ENCODE assay signal across 20 mouse cellular contexts in the genomic region with DNA sequence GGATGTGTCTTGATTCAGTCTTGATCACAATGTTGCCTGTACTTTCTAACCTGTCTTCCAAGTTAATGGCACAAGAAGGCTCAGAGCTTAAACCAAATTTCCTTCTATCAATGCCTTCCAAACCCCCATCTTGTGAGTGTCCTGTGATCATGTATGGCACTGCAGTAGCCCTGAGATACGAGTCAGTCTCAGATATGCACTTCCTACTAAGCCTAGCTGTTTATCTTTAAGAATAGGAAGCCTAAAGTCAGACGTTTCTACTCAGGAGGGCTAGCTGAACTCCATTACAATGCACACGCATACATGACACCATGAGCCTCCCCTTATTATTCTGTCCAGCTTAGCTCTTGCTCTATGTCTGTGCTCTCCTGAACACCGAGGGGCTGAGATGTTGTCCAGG.
DNase-seq lines count a peak whose midpoint lies in the region; ATAC-seq and TF ChIP-seq lines count a peak whose summit lies in the region.
"Had no signal": no experiment of that assay in that cellular context is flagged by ENCODE, and none has a peak within 500 bp of the region (broad histone marks: within the 10 kb centered on the region; RNA-seq: fewer than 3 reads in every experiment).

No protein-coding gene starts in this region.

- ATAC-seq in heart, embryonic 14.5 days (ENCODE audit: insufficient number of reproducible peaks, insufficient read depth, low FRiP score, low read depth): no peak
- no peak for ATAC-seq in stomach, embryonic 15.5 days (ENCODE audit: insufficient read depth, low FRiP score, low read depth)
- no peak for ATAC-seq in stomach, postnatal 0 days (ENCODE audit: low FRiP score, low TSS enrichment)
- ATAC-seq in liver, embryonic 11.5 days (replicated peaks; ENCODE audit: low FRiP score): peak; percentile 62
- no peak for ATAC-seq in stomach, embryonic 16.5 days (ENCODE audit: insufficient read depth, low FRiP score)
- no peak for ATAC-seq in frontal cortex, adult (ENCODE audit: low TSS enrichment)
- ATAC-seq: forebrain, postnatal 0 days; intestine, embryonic 15.5 days had no signal

- no peak overlapping the region for H3K4me3 ChIP-seq in heart, embryonic 14.5 days (ENCODE audit: control insufficient read depth in 1 of 2, insufficient read depth in 1 of 2, low read depth in 1 of 2, low read length in 2 of 2)
- H3K4me3 ChIP-seq in stomach, embryonic 15.5 days (replicated peaks): no peak overlapping the region
- no peak overlapping the region for H3K4me3 ChIP-seq in stomach, postnatal 0 days (ENCODE audit: low read depth, low read length)
- H3K4me3 ChIP-seq in liver, embryonic 11.5 days (ENCODE audit: low read depth, low read length): no peak overlapping the region
- H3K4me3 ChIP-seq in stomach, embryonic 16.5 days (replicated peaks; ENCODE audit: low read length): no peak overlapping the region
- H3K4me3 ChIP-seq: embryonic facial prominence, embryonic 12.5 days; hindbrain, embryonic 15.5 days; intestine, embryonic 15.5 days; liver, embryonic 15.5 days had no signal

- H3K4me2 ChIP-seq in heart, embryonic 14.5 days (ENCODE audit: low read length): no peak overlapping the region
- no peak overlapping the region for H3K4me2 ChIP-seq in stomach, embryonic 15.5 days
- no peak overlapping the region for H3K4me2 ChIP-seq in stomach, postnatal 0 days (replicated peaks; ENCODE audit: low read depth)
- peak overlapping the region; percentile 8; the same call in 1 of the 2 replicates for H3K4me2 ChIP-seq in liver, embryonic 11.5 days
- no peak overlapping the region for H3K4me2 ChIP-seq in stomach, embryonic 16.5 days (ENCODE audit: low read depth, low read length)
- H3K4me2 ChIP-seq: embryonic facial prominence, embryonic 12.5 days; hindbrain, embryonic 15.5 days; intestine, embryonic 15.5 days; liver, embryonic 15.5 days had no signal

- no peak for TF ChIP-seq CTCF in stomach, postnatal 0 days (IDR thresholded peaks at IDR 0.05; ENCODE audit: low read depth)

- peak overlapping the region; percentile 33 to 50; a peak in 3 of 4 replicates for H3K27ac ChIP-seq in heart, embryonic 14.5 days (replicated peaks in 1 of 2; ENCODE audit: control insufficient read depth in 1 of 2, insufficient read depth in 1 of 2, low read depth in 2 of 2, low read length in 2 of 2)
- 0 out of 2 replicates have a peak overlapping the region, but pooled peaks have one; percentile 6 for H3K27ac ChIP-seq in stomach, embryonic 15.5 days
- no peak overlapping the region for H3K27ac ChIP-seq in stomach, postnatal 0 days (replicated peaks)
- H3K27ac ChIP-seq in liver, embryonic 11.5 days (ENCODE audit: low read depth, low read length): no peak overlapping the region
- 0 out of 2 replicates have a peak overlapping the region, but pooled peaks have one; percentile 37 for H3K27ac ChIP-seq in stomach, embryonic 16.5 days (ENCODE audit: low read length)
- H3K27ac ChIP-seq: embryonic facial prominence, embryonic 12.5 days; hindbrain, embryonic 15.5 days; intestine, embryonic 15.5 days had no signal

- no peak for TF ChIP-seq EP300 in stomach, postnatal 0 days (optimal IDR thresholded peaks at IDR 0.05)

- no peak for DNase-seq in heart, adult 18-20 months
- no peak for DNase-seq in stomach, postnatal 0 days (ENCODE audit: low spot score)
- DNase-seq in liver, embryonic 11.5 days (ENCODE audit: low spot score): no peak
- no peak for DNase-seq in kidney, postnatal 4 days
- DNase-seq: adrenal gland, adult 2 months; cerebellum, adult 11-12 months; cerebellum, postnatal 10 days; forebrain, postnatal 0 days; kidney, postnatal 10 days; midbrain, embryonic 14.5 days; right cerebral cortex, postnatal 14 days; thymus, postnatal 14 days had no signal

- H3K36me3 ChIP-seq in heart, embryonic 14.5 days (ENCODE audit: control insufficient read depth, insufficient read depth, low read length): no peaks in the 10 kb centered on the region
- H3K36me3 ChIP-seq in stomach, embryonic 15.5 days: no peaks in the 10 kb centered on the region
- H3K36me3 ChIP-seq in stomach, postnatal 0 days (ENCODE audit: control insufficient read depth, insufficient read depth, low read length): no peaks in the 10 kb centered on the region
- no peaks in the 10 kb centered on the region for H3K36me3 ChIP-seq in liver, embryonic 11.5 days (ENCODE audit: control insufficient read depth, insufficient read depth, low read length)
- no peaks in the 10 kb centered on the region for H3K36me3 ChIP-seq in stomach, embryonic 16.5 days (ENCODE audit: control insufficient read depth, insufficient read depth, low read length)
- H3K36me3 ChIP-seq: embryonic facial prominence, embryonic 12.5 days; hindbrain, embryonic 15.5 days; intestine, embryonic 15.5 days; liver, embryonic 15.5 days had no signal

- no peaks in the 10 kb centered on the region for H3K9me3 ChIP-seq in heart, embryonic 14.5 days (ENCODE audit: control insufficient read depth, low read length)
- no peaks in the 10 kb centered on the region for H3K9me3 ChIP-seq in stomach, embryonic 15.5 days
- H3K9me3 ChIP-seq in stomach, postnatal 0 days (ENCODE audit: control insufficient read depth, low read length): no peaks in the 10 kb centered on the region
- no peaks in the 10 kb centered on the region for H3K9me3 ChIP-seq in liver, embryonic 11.5 days (ENCODE audit: control insufficient read depth, low read length)
- no peaks in the 10 kb centered on the region for H3K9me3 ChIP-seq in stomach, embryonic 16.5 days (replicated peaks; ENCODE audit: control insufficient read depth, low read length)
- H3K9me3 ChIP-seq: embryonic facial prominence, embryonic 12.5 days; hindbrain, embryonic 15.5 days; intestine, embryonic 15.5 days; liver, embryonic 15.5 days had no signal

- H3K9ac ChIP-seq in heart, embryonic 14.5 days (ENCODE audit: low read length): no peak overlapping the region
- no peak overlapping the region for H3K9ac ChIP-seq in stomach, embryonic 15.5 days
- no peak overlapping the region for H3K9ac ChIP-seq in stomach, postnatal 0 days (ENCODE audit: low read length)
- H3K9ac ChIP-seq in liver, embryonic 11.5 days (ENCODE audit: low read depth, low read length): no peak overlapping the region
- H3K9ac ChIP-seq in stomach, embryonic 16.5 days (ENCODE audit: low read length): no peak overlapping the region
- H3K9ac ChIP-seq: embryonic facial prominence, embryonic 12.5 days; forebrain, postnatal 0 days; hindbrain, embryonic 15.5 days; intestine, embryonic 15.5 days; liver, embryonic 15.5 days had no signal

- peaks cover 0 to 3% of the 10 kb centered on the region in 2 experiments; a peak in 1 of 4 replicates for H3K4me1 ChIP-seq in heart, embryonic 14.5 days (ENCODE audit: control insufficient read depth in 2 of 2, insufficient read depth in 2 of 2, low read length in 2 of 2)
- H3K4me1 ChIP-seq in stomach, embryonic 15.5 days: no peaks in the 10 kb centered on the region; the same call in 1 of the 2 replicates
- no peaks in the 10 kb centered on the region for H3K4me1 ChIP-seq in stomach, postnatal 0 days (replicated peaks; ENCODE audit: control insufficient read depth, insufficient read depth)
- H3K4me1 ChIP-seq in liver, embryonic 11.5 days (replicated peaks; ENCODE audit: control insufficient read depth, insufficient read depth, low read length): peaks cover 9% of the 10 kb centered on the region; the same call in 1 of the 2 replicates
- no peaks in the 10 kb centered on the region for H3K4me1 ChIP-seq in stomach, embryonic 16.5 days (ENCODE audit: control insufficient read depth, insufficient read depth, low read length)
- H3K4me1 ChIP-seq: hindbrain, embryonic 15.5 days had no signal

- no peaks in the 10 kb centered on the region for H3K27me3 ChIP-seq in heart, embryonic 14.5 days (ENCODE audit: control insufficient read depth, insufficient read depth, low read length)
- no peaks in the 10 kb centered on the region for H3K27me3 ChIP-seq in stomach, embryonic 15.5 days (replicated peaks)
- H3K27me3 ChIP-seq in stomach, postnatal 0 days (ENCODE audit: control insufficient read depth, insufficient read depth, low read length): no peaks in the 10 kb centered on the region
- H3K27me3 ChIP-seq in liver, embryonic 11.5 days (replicated peaks; ENCODE audit: control insufficient read depth, insufficient read depth, low read length): no peaks in the 10 kb centered on the region
- no peaks in the 10 kb centered on the region for H3K27me3 ChIP-seq in stomach, embryonic 16.5 days (ENCODE audit: control insufficient read depth, insufficient read depth, low read length)
- H3K27me3 ChIP-seq: embryonic facial prominence, embryonic 12.5 days; hindbrain, embryonic 15.5 days; intestine, embryonic 15.5 days; liver, embryonic 15.5 days had no signal

- WGBS in heart, embryonic 14.5 days: 50% methylated on average over 4 of the region's 4 CpGs
- WGBS in stomach, embryonic 15.5 days: 58% methylated on average over 4 of the region's 4 CpGs
- WGBS in stomach, postnatal 0 days: 64% methylated on average over 4 of the region's 4 CpGs
- 29% methylated on average over 4 of the region's 4 CpGs for WGBS in liver, embryonic 11.5 days
- 56% methylated on average over 4 of the region's 4 CpGs for WGBS in stomach, embryonic 16.5 days

Comparison
In these comparisons a context has a peak if more than half of its experiments do, and no peak if none do; other contexts are left out.
1. H3K27ac ChIP-seq: peak in heart, embryonic 14.5 days (2 of 2), stomach, embryonic 15.5 days (single experiment) and stomach, embryonic 16.5 days (single experiment); none in stomach, postnatal 0 days (single experiment) and liver, embryonic 11.5 days (single experiment).